Comparison of ENCODE assay signal across 8 mouse cellular contexts in the genomic region with DNA sequence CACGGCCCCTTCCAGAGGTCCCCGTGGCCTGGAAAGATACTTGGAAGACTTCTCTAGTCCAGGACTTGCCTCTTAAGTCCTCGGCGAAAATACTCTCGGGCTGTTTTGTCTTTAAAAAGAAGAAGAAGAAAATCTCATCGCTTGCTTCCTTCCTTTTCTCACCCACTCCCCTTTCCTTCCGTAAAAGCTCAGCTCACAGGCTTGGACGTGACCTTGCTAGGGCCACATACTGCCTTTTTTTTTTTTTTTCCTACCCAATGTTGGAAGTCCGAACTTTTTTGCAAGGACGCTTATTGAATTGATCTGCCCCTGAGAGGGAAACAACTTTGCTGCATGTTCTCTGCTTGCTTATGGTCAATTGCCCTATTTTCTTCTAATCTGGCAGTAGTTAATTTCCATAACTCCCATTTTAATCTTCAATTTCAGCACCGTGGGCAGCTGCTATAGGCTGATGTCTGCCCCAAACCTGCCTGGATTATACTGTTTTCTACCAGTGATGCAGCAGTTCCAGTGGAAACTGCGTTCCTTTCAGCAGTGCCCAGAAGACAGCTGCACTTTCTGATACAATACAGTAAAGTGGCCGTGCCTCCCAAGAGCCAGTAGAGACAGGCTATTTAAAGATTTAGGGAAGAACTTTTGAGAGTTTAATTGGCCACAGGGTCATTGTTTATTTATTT. TPM values are rescaled to one million over a fixed set of nuclear protein-coding genes. Genes with fewer than 3 reads are reported as not detected.
DNase-seq lines count a peak whose midpoint lies in the region; ATAC-seq lines count a peak whose summit lies in the region.

No protein-coding gene starts in this region.

- H3K27ac ChIP-seq in heart, embryonic 11.5 days (ENCODE audit: low read depth, low read length): peak overlapping the region; percentile 91
- H3K27ac ChIP-seq in forebrain, embryonic 16.5 days (ENCODE audit: low read length): peak overlapping the region; percentile 97
- peak overlapping the region; percentile 93 for H3K27ac ChIP-seq in limb, embryonic 15.5 days
- H3K27ac ChIP-seq in neural tube, embryonic 14.5 days (ENCODE audit: low read depth, low read length): peak overlapping the region; percentile 91

- peak overlapping the region; percentile 83 for H3K4me2 ChIP-seq in heart, embryonic 11.5 days
- H3K4me2 ChIP-seq in forebrain, embryonic 16.5 days (ENCODE audit: low read length): peak overlapping the region; percentile 66
- peak overlapping the region; percentile 77 for H3K4me2 ChIP-seq in limb, embryonic 15.5 days
- H3K4me2 ChIP-seq in neural tube, embryonic 14.5 days (ENCODE audit: low read depth, low read length): peak overlapping the region; percentile 81

- no peak for DNase-seq in heart, adult 8-10 months (ENCODE audit: low spot score)
- peak; percentile 19 for DNase-seq in MN1 (ENCODE audit: low spot score)
- DNase-seq in ovary, postnatal 36 days (ENCODE audit: low spot score): no peak
- no peak for DNase-seq in cerebellum, adult 9-10 months

- 0 out of 2 replicates have a peak, but pooled peaks cover 2% of the 10 kb centered on the region for H3K4me1 ChIP-seq in heart, embryonic 11.5 days (ENCODE audit: control insufficient read depth, insufficient read depth, low read length)
- peaks cover 19% of the 10 kb centered on the region for H3K4me1 ChIP-seq in forebrain, embryonic 16.5 days (replicated peaks; ENCODE audit: control insufficient read depth, insufficient read depth, low read length)
- peaks cover 10% of the 10 kb centered on the region for H3K4me1 ChIP-seq in limb, embryonic 15.5 days
- H3K4me1 ChIP-seq in neural tube, embryonic 14.5 days (ENCODE audit: control insufficient read depth, insufficient read depth, low read length): peaks cover 8% of the 10 kb centered on the region; the same call in 1 of the 2 replicates

- ATAC-seq in heart, embryonic 11.5 days (replicated peaks; ENCODE audit: insufficient number of reproducible peaks, low FRiP score, low TSS enrichment): no peak
- ATAC-seq in forebrain, embryonic 16.5 days: no peak
- no peak for ATAC-seq in limb, embryonic 15.5 days (ENCODE audit: insufficient number of reproducible peaks, low FRiP score, low TSS enrichment, low read depth)
- ATAC-seq in neural tube, embryonic 14.5 days (ENCODE audit: low read depth): no peak

- H3K36me3 ChIP-seq in heart, embryonic 11.5 days (ENCODE audit: control insufficient read depth, insufficient read depth, low read length): no peaks in the 10 kb centered on the region
- H3K36me3 ChIP-seq in forebrain, embryonic 16.5 days (ENCODE audit: control insufficient read depth, insufficient read depth): no peaks in the 10 kb centered on the region
- no peaks in the 10 kb centered on the region for H3K36me3 ChIP-seq in limb, embryonic 15.5 days
- H3K36me3 ChIP-seq in neural tube, embryonic 14.5 days (ENCODE audit: control insufficient read depth, insufficient read depth, low read length): no peaks in the 10 kb centered on the region

- H3K9me3 ChIP-seq in heart, embryonic 11.5 days (replicated peaks; ENCODE audit: control insufficient read depth, low read length): no peaks in the 10 kb centered on the region
- no peaks in the 10 kb centered on the region for H3K9me3 ChIP-seq in forebrain, embryonic 16.5 days (ENCODE audit: control insufficient read depth, low read length)
- no peaks in the 10 kb centered on the region for H3K9me3 ChIP-seq in limb, embryonic 15.5 days
- H3K9me3 ChIP-seq in neural tube, embryonic 14.5 days (ENCODE audit: control insufficient read depth, low read length): no peaks in the 10 kb centered on the region

- peak overlapping the region; percentile 84 for H3K9ac ChIP-seq in heart, embryonic 11.5 days (ENCODE audit: low read depth, low read length)
- peak overlapping the region; percentile 92 for H3K9ac ChIP-seq in forebrain, embryonic 16.5 days (replicated peaks; ENCODE audit: low read depth, low read length)
- H3K9ac ChIP-seq in limb, embryonic 15.5 days: peak overlapping the region; percentile 79
- H3K9ac ChIP-seq in neural tube, embryonic 14.5 days (replicated peaks; ENCODE audit: low read depth, low read length): peak overlapping the region; percentile 78

- H3K4me3 ChIP-seq in heart, embryonic 11.5 days (ENCODE audit: low read depth, low read length): peak overlapping the region; percentile 83
- peak overlapping the region; percentile 99 for H3K4me3 ChIP-seq in forebrain, embryonic 16.5 days (replicated peaks; ENCODE audit: low read length)
- H3K4me3 ChIP-seq in limb, embryonic 15.5 days: peak overlapping the region; percentile 82
- peak overlapping the region; percentile 86 for H3K4me3 ChIP-seq in neural tube, embryonic 14.5 days (ENCODE audit: low read depth, low read length)

- no peaks in the 10 kb centered on the region for H3K27me3 ChIP-seq in heart, embryonic 11.5 days (ENCODE audit: control insufficient read depth, insufficient read depth, low read length)
- H3K27me3 ChIP-seq in forebrain, embryonic 16.5 days (replicated peaks; ENCODE audit: control insufficient read depth, insufficient read depth, low read length): no peaks in the 10 kb centered on the region
- no peaks in the 10 kb centered on the region for H3K27me3 ChIP-seq in limb, embryonic 15.5 days
- H3K27me3 ChIP-seq in neural tube, embryonic 14.5 days (ENCODE audit: control insufficient read depth, insufficient read depth, low read length): no peaks in the 10 kb centered on the region

- WGBS in heart, embryonic 11.5 days (ENCODE audit: insufficient replicate concordance): 2% methylated on average over 13 of the region's 13 CpGs
- under 1% methylated on average over 13 of the region's 13 CpGs for WGBS in forebrain, embryonic 16.5 days
- WGBS in limb, embryonic 15.5 days: under 1% methylated on average over 13 of the region's 13 CpGs
- WGBS in neural tube, embryonic 14.5 days: 2% methylated on average over 13 of the region's 13 CpGs

RNA-seq across cellular contexts. Expression of gene Rnf13, which starts 0.7 kb away (rescaled TPM):
- 51.2 and 66.3 TPM in 2 replicates for polyA plus RNA-seq in heart, embryonic 11.5 days (2014; fragmentation: Nextera tagmentation; extraction: Ambion mirVana)
- 100 to 1,000 TPM in 1 of 4 experiments, 10 to 100 TPM in 3; 81.9 to 101 (median 86.3) TPM for total RNA-seq in heart, adult 8-10 months (2022)
- polyA plus RNA-seq in forebrain, embryonic 16.5 days (2015; fragmentation: Nextera tagmentation; extraction: Ambion mirVana): 90.1 and 94.1 TPM in 2 replicates
- 92.8 and 95.5 TPM in 2 replicates for polyA plus RNA-seq in limb, embryonic 15.5 days (2015; fragmentation: Nextera tagmentation; extraction: Ambion mirVana)
- polyA plus RNA-seq in neural tube, embryonic 14.5 days (2014; fragmentation: Nextera tagmentation; extraction: Ambion mirVana): 84.7 and 90.6 TPM in 2 replicates

RNA-seq across cellular contexts. Expression of gene Ankub1, which starts 44.0 kb away (rescaled TPM):
- 0.09 TPM in 1 of 2 replicates, not detected in the other for polyA plus RNA-seq in heart, embryonic 11.5 days (2014; fragmentation: Nextera tagmentation; extraction: Ambion mirVana)
- total RNA-seq in heart, adult 8-10 months (2022): not detected
- 0.09 and 0.11 TPM in 2 replicates for polyA plus RNA-seq in forebrain, embryonic 16.5 days (2015; fragmentation: Nextera tagmentation; extraction: Ambion mirVana)
- 0.07 and 0.14 TPM in 2 replicates for polyA plus RNA-seq in limb, embryonic 15.5 days (2015; fragmentation: Nextera tagmentation; extraction: Ambion mirVana)
- not detected in 2 replicates for polyA plus RNA-seq in neural tube, embryonic 14.5 days (2014; fragmentation: Nextera tagmentation; extraction: Ambion mirVana)
